Mouse (Mus musculus) forebrain, embryonic 10.5 days (tissue): Measurements from ENCODE around the gene Fam114a2. TPM values are rescaled to one million over a fixed set of nuclear protein-coding genes. Genes with fewer than 3 reads are reported as not detected.

ENCODE experiments used
- DNase-seq: peaks from one replicate; pipeline ENCODE4 v3.0.0-alpha.2; 2017; ENCODE audit warnings: low spot score; ENCODE audit errors: extremely low spot score
- H3K27ac ChIP-seq: fragments of 300-500 bp; sonication (generic); 2 replicates; pipeline ENCODE4 v1.5.1; 2016; ENCODE audit warnings: mild to moderate bottlenecking
- H3K27me3 ChIP-seq: fragments of 300-500 bp; sonication (generic); 2 replicates; pipeline ENCODE4 v1.6.1; 2016; ENCODE audit warnings: mild to moderate bottlenecking; ENCODE audit not compliant: poor library complexity, severe bottlenecking
- H3K36me3 ChIP-seq: fragments of 300-500 bp; sonication (generic); replicated peaks from 2 replicates; pipeline ENCODE4 v1.6.1; 2016; ENCODE audit warnings: mild to moderate bottlenecking, moderate library complexity
- H3K4me1 ChIP-seq: fragments of 300-500 bp; sonication (generic); 2 replicates; pipeline ENCODE4 v1.6.1; 2016
- H3K4me3 ChIP-seq: fragments of 300-500 bp; sonication (generic); 2 replicates; pipeline ENCODE4 v1.5.1; 2016; ENCODE audit warnings: mild to moderate bottlenecking, moderate library complexity
- H3K9me3 ChIP-seq: fragments of 300-500 bp; sonication (generic); 2 replicates; pipeline ENCODE4 v1.6.1; 2016; ENCODE audit warnings: mild to moderate bottlenecking, moderate library complexity
- WGBS: fragments of 180-500 bp; shearing (Covaris S2); methylation state at CpG from one replicate; pipeline ENCODE4 v1.1.7; 2016; 5-methylcytosine and 5-hydroxymethylcytosine counted together
- polyA plus RNA-seq: library from polyadenylated mRNA; unstranded; fragments of >200 nt; fragmentation: Nextera tagmentation; extraction: Ambion mirVana; gene quantifications from 2 replicates; pipeline ENCODE4 v1.2.1, GENCODE M21; 2016

The Fam114a2 gene
- polyA plus RNA-seq, 1 experiment from 2014 or later, result 64.5 TPM

DNA sequence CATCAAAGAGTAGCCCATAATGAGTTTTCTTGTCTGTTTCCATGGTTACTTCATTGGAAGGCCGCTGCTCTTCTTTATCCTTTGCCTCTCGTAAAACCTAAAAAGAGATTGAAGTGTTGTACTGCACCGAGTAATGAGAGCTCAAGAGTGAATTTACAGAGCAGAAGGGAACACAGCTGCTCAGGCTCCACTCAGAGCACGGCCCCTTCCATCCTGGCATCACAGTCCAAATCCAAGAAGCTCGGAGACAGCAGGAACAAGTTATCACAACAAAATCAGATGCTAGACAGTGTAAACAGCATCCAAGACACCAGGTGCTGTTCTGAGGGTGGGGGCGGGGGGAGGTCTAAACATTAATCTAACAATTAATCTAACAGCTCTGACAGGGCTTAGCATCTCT lies 11.5 kb downstream of the Fam114a2 start:
- H3K4me3 ChIP-seq, result no peak overlapping the region
- peaks cover 80% of the 10 kb centered on the region for H3K36me3 ChIP-seq

DNA sequence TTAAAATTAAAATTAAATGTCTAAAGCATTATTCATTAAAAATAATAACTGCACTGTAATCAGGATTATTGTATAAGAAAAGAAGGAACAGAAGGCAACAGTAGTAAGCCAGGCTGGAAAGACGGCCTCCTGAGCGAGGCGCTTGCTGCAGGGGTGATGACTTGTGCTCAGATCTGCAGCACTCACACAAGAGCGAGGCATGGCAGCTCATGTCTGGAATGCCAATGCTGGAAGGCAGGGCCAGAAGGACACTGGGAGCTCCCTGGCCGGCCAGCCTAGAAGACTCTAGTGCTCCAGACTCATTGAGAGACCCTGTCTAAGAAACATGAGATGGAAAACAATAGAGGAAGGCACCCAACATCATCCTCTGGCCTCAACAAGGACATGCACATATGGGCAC lies 15.3 kb downstream of the Fam114a2 start:
- peaks cover 85% of the 10 kb centered on the region for H3K36me3 ChIP-seq
- no peak for DNase-seq
- WGBS, result 98% methylated on average over 5 of the region's 5 CpGs

More for the DNA sequence above, 11.5 kb downstream of the Fam114a2 start:
- peak overlapping the region; percentile 32; the same call in 1 of the 2 replicates for H3K27ac ChIP-seq
- peaks cover 18% of the 10 kb centered on the region for H3K4me1 ChIP-seq
- DNase-seq, result no peak
- WGBS, result 52% methylated on average over 6 of the region's 6 CpGs
- H3K27me3 ChIP-seq, result no peaks in the 10 kb centered on the region
- no peaks in the 10 kb centered on the region for H3K9me3 ChIP-seq

DNA sequence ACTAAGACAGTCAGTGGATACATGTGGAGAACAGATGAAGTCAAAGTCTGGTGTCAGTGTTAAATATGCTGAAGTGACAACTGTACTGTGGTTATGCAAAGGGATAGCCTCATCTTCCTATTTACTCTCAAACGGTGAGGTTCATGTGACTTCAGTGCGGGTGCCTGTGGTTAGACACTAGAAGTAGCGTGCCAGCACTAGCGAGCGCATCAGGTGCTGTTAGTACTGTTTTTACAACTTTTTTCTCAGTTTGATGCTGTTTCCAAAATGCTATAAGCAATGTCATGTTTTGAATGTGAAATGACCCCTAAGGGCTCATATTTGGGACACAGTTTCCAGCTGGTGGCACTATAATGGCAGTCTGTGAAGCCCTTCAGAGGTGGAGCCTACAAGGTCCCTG lies 20.2 kb downstream of the Fam114a2 start:
- no peaks in the 10 kb centered on the region for H3K27me3 ChIP-seq
- peaks cover 4% of the 10 kb centered on the region; the same call in 1 of the 2 replicates for H3K4me1 ChIP-seq
- no peak for DNase-seq
- H3K4me3 ChIP-seq, result no peak overlapping the region
- 97% methylated on average over 5 of the region's 5 CpGs for WGBS
- H3K27ac ChIP-seq, result no peak overlapping the region
- H3K36me3 ChIP-seq, result peaks cover 70% of the 10 kb centered on the region
- no peaks in the 10 kb centered on the region for H3K9me3 ChIP-seq

More for the DNA sequence above, 15.3 kb downstream of the Fam114a2 start:
- H3K9me3 ChIP-seq, result no peaks in the 10 kb centered on the region
- H3K4me1 ChIP-seq, result peaks cover 18% of the 10 kb centered on the region
- H3K27ac ChIP-seq, result no peak overlapping the region
- no peak overlapping the region for H3K4me3 ChIP-seq
- H3K27me3 ChIP-seq, result no peaks in the 10 kb centered on the region

DNA sequence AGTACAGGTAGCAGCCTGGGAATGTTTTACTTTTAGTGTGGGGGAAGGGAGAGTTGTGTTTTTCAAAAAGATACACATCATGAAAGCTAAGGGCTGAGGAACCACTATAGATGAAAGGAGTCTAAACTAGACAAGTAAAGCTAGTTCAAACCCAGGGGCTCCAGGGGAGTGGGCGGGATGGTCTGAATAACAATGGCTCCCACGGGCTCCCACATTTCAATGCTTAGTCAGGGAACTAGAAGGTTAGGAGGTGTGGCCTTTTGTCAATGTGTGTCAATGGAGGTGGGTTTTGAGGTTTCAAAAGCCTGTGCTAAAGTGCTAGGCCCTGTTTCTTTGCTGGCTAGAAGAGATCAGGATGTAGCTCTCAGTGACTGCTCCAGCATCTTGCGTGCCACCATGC lies 20.7 kb downstream of the Fam114a2 start:
- 64% methylated on average over 3 of the region's 3 CpGs for WGBS
- DNase-seq, result no peak
- H3K27me3 ChIP-seq, result no peaks in the 10 kb centered on the region
- peaks cover 73% of the 10 kb centered on the region for H3K36me3 ChIP-seq
- no peak overlapping the region for H3K27ac ChIP-seq
- peaks cover 4% of the 10 kb centered on the region; the same call in 1 of the 2 replicates for H3K4me1 ChIP-seq
- H3K9me3 ChIP-seq, result no peaks in the 10 kb centered on the region
- H3K4me3 ChIP-seq, result no peak overlapping the region

DNA sequence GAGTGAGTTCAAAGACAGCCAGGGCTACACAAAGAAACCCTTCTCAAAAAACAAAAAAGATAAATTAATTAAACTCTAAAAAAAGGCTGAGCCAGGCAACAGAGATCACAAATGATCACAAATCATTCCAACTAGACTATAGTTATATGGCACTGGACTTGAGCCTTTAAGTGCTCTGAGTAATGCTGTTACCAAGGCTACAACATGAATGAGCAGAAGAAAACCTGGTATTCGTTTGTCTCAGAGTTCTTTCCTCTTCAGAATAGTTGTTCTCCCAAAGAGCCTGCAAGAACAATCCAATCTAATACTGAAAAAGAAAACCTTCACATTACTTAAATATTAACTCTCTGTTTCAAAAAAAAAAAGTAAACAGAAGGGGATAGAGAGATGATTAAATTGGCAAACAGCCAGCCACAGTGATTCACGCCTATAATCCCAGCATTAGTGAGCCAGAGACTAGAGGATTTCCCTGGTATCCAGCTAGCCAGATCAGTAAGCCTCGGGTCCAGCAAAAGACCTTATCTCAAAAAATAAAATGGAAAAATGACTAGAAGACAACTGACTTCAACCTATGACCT lies 21.9 kb downstream of the Fam114a2 start:
- H3K36me3 ChIP-seq, result peaks cover 81% of the 10 kb centered on the region
- WGBS, result 84% methylated on average over 3 of the region's 3 CpGs
- H3K27ac ChIP-seq, result no peak overlapping the region
- no peaks in the 10 kb centered on the region for H3K9me3 ChIP-seq
- peaks cover 4% of the 10 kb centered on the region; the same call in 1 of the 2 replicates for H3K4me1 ChIP-seq
- H3K27me3 ChIP-seq, result no peaks in the 10 kb centered on the region
- DNase-seq, result no peak
- no peak overlapping the region for H3K4me3 ChIP-seq

DNA sequence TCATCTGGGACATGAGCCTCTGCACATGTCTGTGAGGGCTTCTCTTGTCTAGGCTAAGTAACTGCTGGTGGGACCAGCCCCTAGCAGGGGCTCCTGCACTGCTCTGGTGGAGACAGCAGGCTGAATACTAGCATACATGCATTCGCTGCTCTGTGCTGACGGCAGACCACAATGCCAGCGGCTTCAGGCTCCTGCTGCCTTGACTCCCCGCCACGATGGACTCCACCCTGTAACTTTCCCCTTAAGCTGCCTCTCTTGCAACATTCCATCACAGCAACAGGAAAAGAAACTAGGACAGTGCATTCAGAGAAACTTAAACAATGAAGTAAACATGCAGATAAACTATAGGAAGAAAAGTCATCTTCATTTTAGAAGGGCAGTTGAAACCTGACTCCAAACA lies 30.0 kb downstream of the Fam114a2 start:
- Histone ChIP-seq H3K4me3 (no peak overlapping the region), H3K27me3 (no peaks in the 10 kb centered on the region), H3K4me1 (no peaks in the 10 kb centered on the region), H3K9me3 (no peaks in the 10 kb centered on the region), H3K36me3 (peaks cover 83% of the 10 kb centered on the region), H3K27ac (no peak overlapping the region)
- DNase-seq, result no peak
- 91% methylated on average over 5 of the region's 5 CpGs for WGBS

DNA sequence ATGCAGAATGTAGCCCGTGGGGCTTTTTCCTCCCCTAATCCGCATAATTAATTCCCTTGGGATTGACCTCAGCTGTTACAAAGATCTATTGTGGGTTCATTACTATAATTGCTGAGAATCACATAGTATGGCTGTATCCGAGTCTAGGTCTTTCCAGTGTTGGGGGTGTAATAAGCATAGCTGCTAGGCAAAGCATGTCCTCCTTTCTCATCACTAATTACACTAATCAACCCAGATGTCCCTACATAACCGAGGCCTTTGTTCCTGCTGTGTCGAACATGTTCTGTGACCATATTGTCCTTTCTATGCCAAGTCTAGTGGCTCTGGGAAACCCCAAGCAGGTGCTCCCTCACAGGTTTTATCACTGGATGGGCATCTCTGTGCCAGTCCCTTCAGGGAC lies 40.3 kb downstream of the Fam114a2 start:
- WGBS, result 89% methylated on average over 5 of the region's 5 CpGs
- H3K27ac ChIP-seq, result no peak overlapping the region
- no peak for DNase-seq
- H3K4me3 ChIP-seq, result no peak overlapping the region
- H3K9me3 ChIP-seq, result peaks cover 2% of the 10 kb centered on the region; the same call in 1 of the 2 replicates
- peaks cover 7% of the 10 kb centered on the region for H3K4me1 ChIP-seq
- H3K27me3 ChIP-seq, result no peaks in the 10 kb centered on the region
- peaks cover 44% of the 10 kb centered on the region for H3K36me3 ChIP-seq

DNA sequence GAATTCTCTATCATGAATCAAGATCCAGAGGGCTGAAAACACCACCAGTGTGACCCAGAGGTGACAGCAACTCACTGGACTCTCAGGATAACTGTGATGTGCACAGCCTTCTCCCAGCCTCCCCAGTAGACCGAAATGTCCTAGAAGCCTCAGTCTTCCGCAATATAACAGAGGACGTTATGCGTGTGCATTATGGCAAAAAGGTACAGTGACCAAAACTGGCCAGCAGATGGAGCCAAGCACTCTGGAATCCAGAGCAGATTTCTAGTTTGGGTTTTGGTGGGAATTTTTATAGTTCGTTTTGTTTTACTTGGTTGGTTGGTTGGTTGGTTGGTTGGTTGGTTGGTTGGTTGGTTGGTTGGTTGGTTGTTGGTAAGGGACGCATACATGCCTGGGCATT lies 43.3 kb downstream of the Fam114a2 start:
- H3K27ac ChIP-seq, result no peak overlapping the region
- H3K36me3 ChIP-seq, result peaks cover 18% of the 10 kb centered on the region
- WGBS, result 57% methylated on average over 6 of the region's 6 CpGs
- peaks cover 2% of the 10 kb centered on the region; the same call in 1 of the 2 replicates for H3K9me3 ChIP-seq
- H3K4me1 ChIP-seq, result peaks cover 7% of the 10 kb centered on the region
- H3K4me3 ChIP-seq, result no peak overlapping the region
- no peaks in the 10 kb centered on the region for H3K27me3 ChIP-seq
- peak; percentile 51 for DNase-seq

DNA sequence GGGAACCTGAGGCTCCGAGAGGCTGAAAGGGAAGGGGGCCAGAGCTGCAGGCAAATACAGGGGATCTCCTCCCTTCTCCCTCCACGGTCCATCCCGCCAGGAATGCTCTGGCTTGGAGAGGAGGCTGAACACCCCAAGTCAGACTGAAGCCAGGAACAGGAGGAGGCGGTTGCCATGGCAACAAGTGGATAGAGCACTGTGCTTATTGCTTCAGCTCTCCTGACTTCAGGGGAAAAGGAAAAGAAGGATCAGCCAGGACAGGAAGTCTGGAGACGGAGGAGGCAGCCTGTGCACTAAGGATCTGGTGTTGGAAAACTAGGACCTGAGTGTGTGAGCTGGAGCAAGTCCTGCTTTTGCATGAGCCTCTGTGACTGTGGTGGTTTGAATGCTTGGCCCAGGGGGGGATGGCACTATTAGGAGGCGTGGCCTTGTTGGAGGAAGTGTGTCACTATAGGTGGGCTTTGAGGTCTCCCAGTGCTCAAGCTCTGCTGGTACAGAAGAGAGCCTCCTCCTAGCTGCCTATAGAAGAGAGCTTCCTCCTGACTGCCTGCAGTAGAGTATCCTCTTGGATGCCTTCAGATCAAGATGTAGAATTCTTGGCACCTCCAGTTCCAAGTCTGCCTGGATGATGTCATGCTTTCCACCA lies 44.0 kb downstream of the Fam114a2 start:
- Histone ChIP-seq H3K4me3 (no peak overlapping the region), H3K4me1 (peaks cover 7% of the 10 kb centered on the region), H3K9me3 (no peaks in the 10 kb centered on the region; the same call in 1 of the 2 replicates), H3K27ac (no peak overlapping the region), H3K27me3 (no peaks in the 10 kb centered on the region), H3K36me3 (peaks cover 12% of the 10 kb centered on the region)
- no peak for DNase-seq
- WGBS, result 71% methylated on average over 6 of the region's 6 CpGs

DNA sequence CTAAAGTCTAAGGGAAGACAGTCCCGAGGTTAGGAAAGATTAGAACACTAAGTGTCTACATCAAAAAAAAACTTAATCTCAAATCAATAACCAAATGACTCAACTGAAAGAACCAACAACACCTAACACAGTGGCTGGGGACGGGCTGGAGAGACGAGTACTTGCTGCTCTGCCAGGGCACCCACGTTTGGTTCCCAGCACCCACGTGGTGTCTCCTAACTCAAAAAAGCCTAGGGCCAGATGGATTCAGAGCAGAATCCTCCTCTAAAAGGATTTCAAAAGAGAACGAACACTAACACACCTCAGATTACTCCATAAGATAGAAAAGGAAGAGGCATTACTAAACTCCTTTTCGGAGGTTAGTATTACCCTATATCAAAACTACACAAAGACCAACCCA lies 47.4 kb downstream of the Fam114a2 start:
- no peaks in the 10 kb centered on the region for H3K36me3 ChIP-seq
- no peak for DNase-seq
- no peaks in the 10 kb centered on the region for H3K9me3 ChIP-seq
- 89% methylated on average over 7 of the region's 7 CpGs for WGBS
- peaks cover 8% of the 10 kb centered on the region; the same call in 1 of the 2 replicates for H3K27me3 ChIP-seq
- H3K4me3 ChIP-seq, result no peak overlapping the region
- no peak overlapping the region for H3K27ac ChIP-seq
- peaks cover 7% of the 10 kb centered on the region for H3K4me1 ChIP-seq

DNA sequence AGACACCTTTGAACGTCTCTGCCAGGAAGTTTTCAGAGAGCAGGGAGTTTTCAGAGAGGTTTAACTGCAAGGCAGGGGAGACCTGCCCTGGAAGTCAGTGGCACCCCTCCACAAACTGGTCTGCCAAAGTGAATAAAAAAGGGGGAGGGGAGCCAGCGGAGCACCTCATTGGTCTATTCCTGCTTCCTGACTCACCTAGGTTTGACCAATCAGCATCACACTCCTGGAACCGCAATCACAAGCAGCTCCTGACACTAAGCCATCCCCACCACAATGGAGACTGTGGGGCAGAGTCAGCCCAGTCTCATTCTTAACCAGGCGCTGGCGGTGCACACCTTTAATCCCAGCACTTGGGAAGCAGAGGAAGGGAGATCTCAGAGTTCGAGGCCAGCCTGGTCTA lies 48.4 kb downstream of the Fam114a2 start:
- 60% methylated on average over 6 of the region's 6 CpGs for WGBS
- Histone ChIP-seq H3K36me3 (no peaks in the 10 kb centered on the region), H3K27ac (no peak overlapping the region), H3K27me3 (peaks cover 8% of the 10 kb centered on the region; the same call in 1 of the 2 replicates), H3K9me3 (no peaks in the 10 kb centered on the region), H3K4me3 (no peak overlapping the region), H3K4me1 (peaks cover 7% of the 10 kb centered on the region)
- DNase-seq, result no peak

DNA sequence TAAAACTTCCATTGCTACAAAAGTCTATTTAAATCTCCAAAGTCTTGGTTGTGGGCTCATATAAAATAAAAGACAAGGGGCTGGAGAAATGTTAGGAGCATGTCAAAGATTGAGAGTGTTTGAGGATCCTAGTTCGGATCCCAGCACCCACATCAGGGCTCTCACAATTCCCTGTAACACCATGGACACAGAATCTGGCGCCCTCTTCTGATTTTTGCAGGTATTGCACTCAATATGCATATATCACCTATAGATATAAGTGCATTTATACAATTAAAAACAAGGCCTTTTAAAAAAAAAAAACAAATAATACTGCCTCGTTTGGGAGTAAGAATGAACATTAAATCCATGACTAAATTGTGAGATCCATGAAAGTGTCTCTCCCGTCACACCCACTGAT lies 49.7 kb downstream of the Fam114a2 start:
- no peaks in the 10 kb centered on the region for H3K4me1 ChIP-seq
- WGBS, result 74% methylated on average over 4 of the region's 4 CpGs

More for the DNA sequence above, 49.7 kb downstream of the Fam114a2 start:
- DNase-seq, result no peak
- Histone ChIP-seq H3K36me3 (no peaks in the 10 kb centered on the region), H3K4me3 (no peak overlapping the region), H3K9me3 (no peaks in the 10 kb centered on the region), H3K27me3 (peaks cover 8% of the 10 kb centered on the region; the same call in 1 of the 2 replicates), H3K27ac (no peak overlapping the region)
